Mouse (Mus musculus) liver, embryonic 14.5 days (tissue): ENCODE results near the gene Ndufs7. TPM values are rescaled to one million over a fixed set of nuclear protein-coding genes. Genes with fewer than 3 reads are reported as not detected.

ENCODE experiments used
- ATAC-seq: fragments of 200-750 bp; cut with Nextera tagmentation; 2 replicates; pipeline ENCODE4 v1.8.0; 2017; ENCODE audit warnings: moderate number of reproducible peaks, mild to moderate bottlenecking, moderate library complexity; ENCODE audit not compliant: insufficient read depth
- DNase-seq, 3 experiments: peaks; one replicate each; pipeline ENCODE4 v3.0.0-alpha.2; 2012 to 2013; ENCODE audit warnings: low read depth in 3 of 3, low spot score in 3 of 3
- H3K27ac ChIP-seq: fragments of 300-500 bp; sonication (generic); 2 replicates; pipeline ENCODE4 v1.5.1; 2014; ENCODE audit warnings: moderate library complexity, mild to moderate bottlenecking, control low read depth, inconsistent platforms
- H3K27me3 ChIP-seq: fragments of 300-500 bp; sonication (generic); 2 replicates; pipeline ENCODE4 v1.6.1; 2014; ENCODE audit warnings: mild to moderate bottlenecking, low read length, moderate library complexity; ENCODE audit not compliant: control insufficient read depth, insufficient read depth
- H3K36me3 ChIP-seq: fragments of 300-500 bp; sonication (generic); replicated peaks from 2 replicates; pipeline ENCODE4 v1.6.1; 2014; ENCODE audit warnings: low read depth; ENCODE audit not compliant: control insufficient read depth, insufficient read depth
- H3K4me1 ChIP-seq, 2 experiments: fragments of 200-500 bp in 1 of 2; fragments of 300-500 bp in 1 of 2; sonication (generic) in 1 of 2; replicated peaks; 2 replicates each; pipeline ENCODE4 v1.6.1; 2012 to 2014; ENCODE audit warnings: antibody characterized with exemption in 1 of 2, inconsistent platforms in 1 of 2, low read length in 1 of 2; ENCODE audit not compliant: control insufficient read depth in 2 of 2, insufficient read depth in 2 of 2
- H3K4me2 ChIP-seq: fragments of 300-500 bp; sonication (generic); 2 replicates; pipeline ENCODE4 v1.6.1; 2014; ENCODE audit warnings: low read depth, mild to moderate bottlenecking, control low read depth, moderate library complexity
- H3K4me3 ChIP-seq, 2 experiments: fragments of 200-500 bp in 1 of 2; fragments of 300-500 bp in 1 of 2; sonication (generic) in 1 of 2; 2 replicates each; pipeline ENCODE4 v1.5.1; 2012 to 2014; ENCODE audit warnings: low read depth in 2 of 2, low read length in 2 of 2, mild to moderate bottlenecking in 2 of 2, control low read depth in 1 of 2, inconsistent platforms in 1 of 2, moderate library complexity in 1 of 2; ENCODE audit not compliant: insufficient read depth in 1 of 2
- H3K9ac ChIP-seq: fragments of 300-500 bp; sonication (generic); replicated peaks from 2 replicates; pipeline ENCODE4 v1.6.1; 2014; ENCODE audit warnings: mild to moderate bottlenecking, control low read depth, moderate library complexity
- H3K9me3 ChIP-seq: fragments of 300-500 bp; sonication (generic); 2 replicates; pipeline ENCODE4 v1.6.1; 2016; ENCODE audit warnings: low read length, mixed read lengths; ENCODE audit not compliant: control insufficient read depth
- CTCF ChIP-seq: IDR thresholded peaks from 2 replicates; pipeline ENCODE4 v1.5.1; 2016; ENCODE audit warnings: antibody characterized with exemption, low read depth, control low read depth
- EP300 ChIP-seq: IDR thresholded peaks from 2 replicates; pipeline ENCODE4 v1.6.1; 2016; ENCODE audit warnings: antibody characterized with exemption, low read depth
- WGBS: fragments of 180-500 bp; shearing (Covaris S2); extraction: QIAGEN DNeasy Blood & Tissue Kit; methylation state at CpG from one replicate; pipeline ENCODE4 v1.1.7; 2014; ENCODE audit not compliant: insufficient replicate concordance; 5-methylcytosine and 5-hydroxymethylcytosine counted together
- polyA plus RNA-seq, 2 experiments: library from polyadenylated mRNA; depleted of rRNA in 1 of 2; stranded (reverse) in 1 of 2; unstranded in 1 of 2; fragments of >200 nt; fragmentation: Nextera tagmentation in 1 of 2; extraction: Ambion mirVana in 1 of 2; gene quantifications; 2 replicates each; pipeline versions ENCODE4 v1.2.1 to v1.2.3; 2012 to 2014

Ndufs7 gene
- polyA plus RNA-seq, 2 experiments, result 189 to 272 TPM

GRCm38 (mm10) chr10:80279273-80279672 lies 30.4 kb downstream of the Ndufs7 start:
- DNase-seq, result no peak
- no peak overlapping the region for H3K27ac ChIP-seq
- 89% methylated on average over 12 of the region's 12 CpGs for WGBS
- peaks cover 89% of the 10 kb centered on the region for H3K36me3 ChIP-seq
- H3K4me2 ChIP-seq, result no peak overlapping the region
- H3K27me3 ChIP-seq, result no peaks in the 10 kb centered on the region
- ATAC-seq, result no peak
- H3K9me3 ChIP-seq, result no peaks in the 10 kb centered on the region
- H3K4me3 ChIP-seq, result no peak overlapping the region
- TF ChIP-seq EP300, result no peak
- TF ChIP-seq CTCF, result no peak
- no peak overlapping the region for H3K9ac ChIP-seq
- H3K4me1 ChIP-seq, result no peaks in the 10 kb centered on the region

GRCm38 (mm10) chr10:80281304-80281703 lies 32.4 kb downstream of the Ndufs7 start:
- no peak overlapping the region for H3K4me2 ChIP-seq
- H3K9ac ChIP-seq, result no peak overlapping the region
- no peak for ATAC-seq
- 85% methylated on average over 7 of the region's 7 CpGs for WGBS
- H3K4me1 ChIP-seq, result no peaks in the 10 kb centered on the region
- no peak for TF ChIP-seq CTCF
- TF ChIP-seq EP300, result no peak
- H3K27me3 ChIP-seq, result no peaks in the 10 kb centered on the region
- no peaks in the 10 kb centered on the region for H3K9me3 ChIP-seq
- H3K27ac ChIP-seq, result no peak overlapping the region
- H3K4me3 ChIP-seq, result no peak overlapping the region
- DNase-seq, result no peak
- peaks cover 87% of the 10 kb centered on the region for H3K36me3 ChIP-seq

- H3K36me3 ChIP-seq, result peaks cover 87% of the 10 kb centered on the region
- WGBS, result 78% methylated on average over 8 of the region's 8 CpGs
- H3K9me3 ChIP-seq, result no peaks in the 10 kb centered on the region
- ATAC-seq (no peak), DNase-seq (no peak)
- no peak overlapping the region for H3K9ac ChIP-seq
- no peak overlapping the region for H3K27ac ChIP-seq
- no peak overlapping the region for H3K4me2 ChIP-seq
- H3K4me1 ChIP-seq, result no peaks in the 10 kb centered on the region
- no peak overlapping the region for H3K4me3 ChIP-seq
- no peak for TF ChIP-seq EP300
- no peak for TF ChIP-seq CTCF
- no peaks in the 10 kb centered on the region for H3K27me3 ChIP-seq
Measured at GRCm38 (mm10) chr10:80281921-80282371, 33.0 kb downstream of the Ndufs7 start.

- Histone ChIP-seq H3K36me3 (peaks cover 85% of the 10 kb centered on the region), H3K4me1 (no peaks in the 10 kb centered on the region), H3K27ac (no peak overlapping the region), H3K4me3 (no peak overlapping the region), H3K9me3 (no peaks in the 10 kb centered on the region), H3K9ac (no peak overlapping the region), H3K27me3 (no peaks in the 10 kb centered on the region), H3K4me2 (no peak overlapping the region)
- WGBS, result 80% methylated on average over 20 of the region's 20 CpGs
- DNase-seq, result no peak
- no peak for ATAC-seq
- no peak for TF ChIP-seq CTCF
- TF ChIP-seq EP300, result no peak
Measured at GRCm38 (mm10) chr10:80282481-80283441, 33.8 kb downstream of the Ndufs7 start.
